Mouse (Mus musculus) cerebellum, adult 2 months (tissue): ENCODE measurements around the gene Usp44. TPM values are rescaled to one million over a fixed set of nuclear protein-coding genes. Genes with fewer than 3 reads are reported as not detected.
"Not testable (repeated sequence)": the region's sequence is repeated elsewhere in the genome, so short reads cannot be mapped to it uniquely, and the experiment has no call there.

ENCODE experiments used
- DNase-seq, 2 experiments: peaks; one replicate each; pipeline ENCODE4 v3.0.0; 2021
- H3K27ac ChIP-seq: fragments of 200-500 bp; 2 replicates; pipeline ENCODE4 v1.5.1; 2012; ENCODE audit warnings: low read length, control low read depth, inconsistent platforms; ENCODE audit not compliant: insufficient read depth
- H3K27me3 ChIP-seq: fragments of 200-500 bp; 2 replicates; pipeline ENCODE4 v1.6.1; 2012; ENCODE audit warnings: inconsistent platforms, mild to moderate bottlenecking, low read length, moderate library complexity; ENCODE audit not compliant: control insufficient read depth, insufficient read depth
- H3K4me1 ChIP-seq: fragments of 200-500 bp; 2 replicates; pipeline ENCODE4 v1.6.1; 2011; ENCODE audit warnings: low read length; ENCODE audit not compliant: control insufficient read depth, insufficient read depth
- H3K4me3 ChIP-seq: fragments of 200-500 bp; replicated peaks from 2 replicates; pipeline ENCODE3; 2011; ENCODE audit warnings: mild to moderate bottlenecking, low read depth, low read length, control low read depth; ENCODE audit not compliant: insufficient read depth
- CTCF ChIP-seq: fragments of 200-500 bp; IDR thresholded peaks from 2 replicates; pipeline ENCODE4 v1.5.1; 2011; ENCODE audit warnings: low read depth, mild to moderate bottlenecking, control low read depth, low read length, moderate library complexity, borderline replicate concordance; ENCODE audit not compliant: insufficient read depth
- POLR2A ChIP-seq: fragments of 200-500 bp; IDR thresholded peaks from 2 replicates; pipeline ENCODE4 v1.6.1; 2011; ENCODE audit warnings: low read length, control low read depth, borderline replicate concordance; ENCODE audit not compliant: insufficient read depth
- WGBS: fragments of 180-500 bp; shearing (Covaris S2); methylation state at CpG from one replicate; pipeline ENCODE4 v1.1.7; 2018; 5-methylcytosine and 5-hydroxymethylcytosine counted together
- polyA plus RNA-seq: library from polyadenylated mRNA; depleted of rRNA; stranded (reverse); fragments of >200 nt; gene quantifications from 2 replicates; pipeline ENCODE4 v1.2.3, GENCODE M21; 2012; rRNA removed

Gene Usp44
- 0.05 TPM in 2 replicates for polyA plus RNA-seq

DNA sequence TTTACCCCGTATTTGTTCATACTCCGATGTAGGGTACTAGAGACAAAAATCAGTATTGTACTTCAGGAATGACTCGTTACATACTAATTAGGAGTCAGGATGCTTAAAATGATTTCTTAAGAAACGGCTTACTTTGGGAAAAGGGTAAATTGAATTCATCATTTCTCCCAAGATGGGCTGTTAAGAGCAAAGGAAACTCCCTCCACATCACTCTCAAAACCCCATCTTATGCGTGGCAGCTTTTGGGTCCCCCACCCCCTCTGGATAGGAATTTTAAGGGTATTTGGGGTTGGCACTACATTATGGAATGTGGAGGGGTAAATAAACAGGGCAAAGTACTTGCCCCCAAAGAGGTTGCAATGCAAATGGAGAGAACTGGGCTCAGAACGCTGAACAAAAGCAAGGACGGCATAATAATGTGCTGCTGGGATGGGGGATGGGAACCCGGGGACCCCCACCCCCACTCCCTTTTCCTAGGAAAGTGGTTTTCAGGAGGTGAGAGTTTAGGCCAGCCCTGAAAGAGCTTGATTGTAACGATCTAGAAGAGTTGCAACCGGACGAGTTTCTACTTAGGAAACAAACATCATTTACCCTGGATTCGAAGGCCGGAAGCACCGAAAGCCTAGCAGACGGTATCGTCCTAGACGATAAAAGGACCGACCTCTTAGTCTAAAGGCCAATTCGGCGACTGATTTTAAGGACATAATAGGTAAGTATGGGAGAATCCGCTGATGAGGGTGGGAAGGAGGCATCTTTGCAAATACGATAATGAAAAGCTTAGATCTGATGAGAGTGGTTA lies at the start of gene Usp44:
Gene Usp44 (plus strand): TSS at position 625 of the 799 bp plus-strand sequence.
- H3K4me1 ChIP-seq, result no peaks in the 10 kb centered on the region
- no peak within 1 kb of the TSS for H3K27ac ChIP-seq
- no peak within 1 kb of the TSS for H3K4me3 ChIP-seq
- DNase-seq, result no peak
- 65% methylated on average over 22 of the region's 22 CpGs for WGBS
- TF ChIP-seq CTCF (no peak), POLR2A (no peak)
- peaks cover 5% of the 10 kb centered on the region; the same call in 1 of the 2 replicates for H3K27me3 ChIP-seq

DNA sequence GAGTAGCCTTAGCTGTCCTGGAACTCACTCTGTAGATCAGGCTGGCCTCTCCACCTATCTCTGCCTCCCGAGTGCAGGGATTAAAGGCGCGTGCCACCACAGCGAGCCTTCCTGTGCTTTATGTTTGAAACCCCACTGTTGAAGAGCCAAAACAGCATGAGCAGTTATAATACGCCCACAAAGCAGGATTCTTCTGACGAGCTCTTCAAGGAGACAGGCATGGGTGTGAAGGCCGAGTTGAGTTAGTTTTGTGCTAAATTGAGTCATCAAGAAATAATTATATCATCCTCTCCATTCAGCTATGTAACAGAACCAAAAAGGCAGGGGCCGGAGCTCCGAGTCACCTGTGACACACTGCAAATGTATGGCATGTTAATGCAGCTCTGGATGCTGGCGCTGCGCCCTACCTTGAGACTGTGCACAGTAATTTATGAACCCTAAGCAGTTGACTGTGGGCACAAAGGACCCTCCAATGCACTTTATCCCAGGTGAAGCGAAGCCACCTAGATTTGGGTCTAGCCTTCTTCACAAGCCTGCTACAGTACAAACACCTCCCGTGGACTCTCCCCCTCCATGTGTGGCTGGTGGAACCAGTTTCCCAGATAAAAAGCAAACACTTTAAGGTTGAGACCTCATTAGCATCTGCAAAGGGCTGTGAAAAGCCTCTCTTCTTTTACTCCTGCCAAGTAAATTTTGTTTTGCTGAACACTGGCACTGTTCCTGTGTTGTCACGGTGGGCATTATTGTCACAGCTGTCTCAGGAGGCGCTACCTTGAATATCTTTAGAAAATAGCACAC lies 47.9 kb upstream of the Usp44 start:
- Histone ChIP-seq H3K4me3 (no peak overlapping the region), H3K4me1 (no peaks in the 10 kb centered on the region), H3K27ac (no peak overlapping the region), H3K27me3 (no peaks in the 10 kb centered on the region)
- DNase-seq, result no peak
- TF ChIP-seq POLR2A (no peak), CTCF (no peak)
- WGBS, result 67% methylated on average over 15 of the region's 15 CpGs

DNA sequence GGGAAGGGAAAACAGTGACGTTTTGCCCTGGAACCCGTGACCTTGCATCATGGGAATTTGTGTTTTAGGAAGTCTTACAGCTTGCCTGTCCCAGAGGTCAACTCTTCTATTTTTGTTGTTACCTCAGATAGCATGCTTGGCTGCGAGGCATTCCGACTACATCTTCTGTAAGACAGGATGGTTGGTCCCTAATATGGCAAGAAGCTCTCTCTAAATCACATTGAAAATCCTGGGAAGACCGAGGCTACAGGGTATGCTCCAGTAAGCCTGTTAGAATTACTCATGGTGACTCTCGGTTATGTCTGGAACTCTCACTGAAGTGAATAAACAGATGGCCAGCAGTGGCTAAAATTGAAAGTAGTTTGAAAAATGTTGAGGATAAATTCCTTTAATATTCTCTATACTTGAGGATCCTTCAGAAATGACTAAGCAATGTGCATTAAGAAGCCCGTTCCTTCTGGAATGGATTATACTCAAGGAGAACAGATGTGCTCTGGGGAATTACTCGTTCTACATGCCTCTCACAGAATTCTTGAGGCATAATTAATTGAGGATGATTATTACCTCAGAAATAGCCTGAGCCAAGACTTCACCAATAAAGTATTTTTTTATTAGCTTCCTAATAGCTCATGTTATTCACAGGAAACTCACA lies 31.5 kb upstream of the Usp44 start:
- H3K4me1 ChIP-seq, result no peaks in the 10 kb centered on the region; the same call in 1 of the 2 replicates
- no peak overlapping the region for H3K27ac ChIP-seq
- H3K4me3 ChIP-seq, result no peak overlapping the region
- TF ChIP-seq CTCF, result no peak
- no peak for TF ChIP-seq POLR2A
- 69% methylated on average over 8 of the region's 8 CpGs for WGBS
- no peaks in the 10 kb centered on the region for H3K27me3 ChIP-seq
- DNase-seq, result no peak

DNA sequence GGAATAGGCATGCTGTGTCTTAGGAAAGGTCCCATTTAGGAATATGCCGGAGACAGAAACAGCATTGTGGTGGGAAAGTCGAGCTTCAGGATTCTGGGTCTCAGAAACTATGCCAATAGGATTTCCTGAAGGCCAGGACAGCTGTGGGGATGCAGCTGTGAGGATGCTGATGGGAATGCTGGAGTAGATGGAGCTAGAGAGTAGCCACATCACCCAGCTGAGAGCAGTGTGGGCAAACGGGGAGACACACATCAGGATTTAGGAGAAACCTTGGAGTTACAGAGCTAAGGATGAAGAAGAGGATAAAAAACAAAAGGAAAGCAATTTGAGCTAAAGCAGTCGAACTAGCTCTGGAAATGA lies 31.0 kb upstream of the Usp44 start:
- Histone ChIP-seq H3K27me3 (no peaks in the 10 kb centered on the region), H3K27ac (no peak overlapping the region), H3K4me3 (no peak overlapping the region), H3K4me1 (no peaks in the 10 kb centered on the region)
- no peak for TF ChIP-seq CTCF
- no peak for TF ChIP-seq POLR2A
- 79% methylated on average over 4 of the region's 4 CpGs for WGBS
- no peak for DNase-seq

DNA sequence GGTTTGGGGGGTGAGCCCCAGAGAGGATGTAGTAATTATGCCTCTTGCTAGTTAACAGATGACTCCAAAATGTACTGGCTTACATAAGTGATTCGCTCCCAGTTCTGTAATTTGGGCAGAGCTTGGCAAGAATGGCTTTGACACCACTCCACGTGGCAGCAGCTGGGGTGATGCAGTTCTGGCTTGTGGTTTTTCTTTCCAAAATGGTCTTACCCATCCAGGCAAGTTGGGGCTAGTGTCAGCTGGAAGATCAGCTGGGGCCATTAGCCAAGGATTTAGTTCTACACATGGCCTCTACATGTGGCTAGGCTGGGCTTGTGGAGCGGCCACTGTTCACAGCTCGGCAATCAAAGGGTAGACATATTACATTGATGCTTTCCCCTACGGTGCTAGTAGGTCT lies 30.5 kb upstream of the Usp44 start:
- 55% methylated on average over 5 of the region's 5 CpGs for WGBS
- Histone ChIP-seq H3K27me3 (no peaks in the 10 kb centered on the region), H3K27ac (no peak overlapping the region), H3K4me3 (no peak overlapping the region), H3K4me1 (no peaks in the 10 kb centered on the region)
- DNase-seq, result no peak
- TF ChIP-seq POLR2A, result no peak
- TF ChIP-seq CTCF, result no peak

DNA sequence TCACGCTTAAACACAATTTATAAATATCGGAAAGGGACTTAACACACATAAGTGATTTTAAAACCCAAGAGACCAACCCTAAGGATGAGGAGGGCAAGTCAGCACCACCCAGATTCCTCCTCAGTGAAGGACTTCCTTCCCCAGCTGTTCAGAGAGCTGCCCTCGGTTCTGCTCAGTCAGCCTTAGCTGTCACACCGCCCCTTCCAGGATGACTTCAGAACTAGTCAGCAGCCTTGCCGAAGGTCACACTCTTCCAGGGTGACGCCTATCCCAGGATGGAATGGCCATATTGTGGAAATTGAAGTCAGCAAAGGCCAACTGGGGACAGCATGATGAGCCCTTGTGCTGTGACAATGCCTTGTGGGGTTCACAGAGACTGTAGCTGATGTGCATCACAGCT lies 28.2 kb upstream of the Usp44 start:
- Histone ChIP-seq H3K27ac (no peak overlapping the region), H3K27me3 (no peaks in the 10 kb centered on the region), H3K4me1 (no peaks in the 10 kb centered on the region), H3K4me3 (no peak overlapping the region)
- TF ChIP-seq POLR2A (no peak), CTCF (no peak)
- no peak for DNase-seq
- 77% methylated on average over 6 of the region's 6 CpGs for WGBS

DNA sequence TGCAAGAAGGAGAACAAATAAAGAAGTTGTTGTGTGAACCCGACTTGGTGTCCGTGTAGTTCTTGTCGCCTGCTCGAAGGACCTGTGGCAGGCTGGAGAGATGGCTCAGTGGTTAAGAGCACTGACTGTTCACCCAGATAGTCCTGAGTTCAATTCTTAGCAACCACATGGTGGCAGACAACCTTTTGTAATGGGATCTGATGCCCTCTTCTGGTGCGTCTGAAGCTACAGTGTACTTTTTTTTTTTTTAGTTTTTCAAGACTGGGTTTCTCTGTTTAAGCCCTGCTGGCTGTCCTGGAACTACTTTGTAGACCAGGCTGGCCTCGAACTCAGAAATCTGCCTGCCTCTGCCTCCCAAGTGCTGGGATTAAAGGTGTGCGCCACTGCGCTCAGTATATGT lies 21.9 kb upstream of the Usp44 start:
- not testable (repeated sequence) for DNase-seq, H3K27ac ChIP-seq, H3K4me3 ChIP-seq, H3K27me3 ChIP-seq, H3K4me1 ChIP-seq
- 97% methylated on average over 8 of the region's 8 CpGs for WGBS
